Mouse (Mus musculus): Measurements from ENCODE around the gene Stam2.

Stam2 gene

GRCm38 (mm10) chr2:52647255-52647998 lies 94.7 kb downstream of the Stam2 start:
- peak in 1 of 2 experiments; percentile 34 for DNase-seq

DNA sequence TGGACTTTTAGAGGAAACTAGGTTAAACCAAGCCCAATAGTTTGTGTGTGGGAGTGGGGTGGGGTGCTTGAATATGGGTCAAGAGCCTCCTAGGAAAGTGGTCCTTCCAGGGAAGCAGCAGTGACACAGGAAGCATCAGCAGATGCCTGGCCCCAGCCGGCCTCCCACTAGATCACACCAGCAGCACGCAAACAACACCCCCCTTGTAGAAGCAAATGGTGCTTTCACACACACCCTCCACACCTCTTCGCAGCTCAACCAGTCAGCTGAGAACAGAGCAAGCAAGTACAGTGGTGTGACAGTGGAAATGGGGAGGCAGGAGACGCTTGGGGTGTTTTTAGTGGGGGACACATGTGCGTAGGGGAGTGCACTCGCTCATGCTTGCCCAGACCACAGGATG lies 98.4 kb downstream of the Stam2 start:
- no peak for DNase-seq

Data from cerebellum, postnatal 25 days (tissue).